Mouse (Mus musculus): Measurements from ENCODE around the gene Cox6b1. TPM values are rescaled to one million over a fixed set of nuclear protein-coding genes. Genes with fewer than 3 reads are reported as not detected.

Cox6b1 gene
- polyA plus RNA-seq (2012; ENCODE audit: insufficient read depth, insufficient read length, low replicate concordance, missing spikeins): 1,523 TPM in 1 of 2 replicates, not detected in the other

GRCm38 (mm10) chr7:30625530-30626384 lies at the start of gene Cox6b1:
TSS of gene Cox6b1 (minus strand) at chr7:30626151.
- Histone ChIP-seq H3K4me1 (ENCODE audit: control insufficient read depth, insufficient read depth, low read length) (peaks cover 9% of the 10 kb centered on the region; the same call in 1 of the 2 replicates), H3K4me3 (ENCODE audit: insufficient read depth, low read depth, low read length) (peak within 1 kb of the TSS; percentile 83), H3K27ac (ENCODE audit: insufficient read depth, low read depth, low read length) (peak within 1 kb of the TSS; percentile 35)
- under 1% methylated on average over 44 of the region's 44 CpGs for WGBS
- 0 out of 2 replicates have a peak, but pooled peaks have one; percentile 43 for TF ChIP-seq POLR2A (IDR thresholded peaks at IDR 0.05; ENCODE audit: insufficient read depth, low read depth, low read length)
- TF ChIP-seq CTCF (IDR thresholded peaks at IDR 0.05; ENCODE audit: insufficient read depth, low read depth, low read length): no peak

GRCm38 (mm10) chr7:30671480-30671879 lies 45.5 kb upstream of the Cox6b1 start, which contains the start of gene Pmis2:
TSS of gene Pmis2 (minus strand) at chr7:30671605.
- 72% methylated on average over 9 of the region's 9 CpGs for WGBS
- TF ChIP-seq POLR2A (IDR thresholded peaks at IDR 0.05; ENCODE audit: insufficient read depth, low read depth, low read length): no peak
- Histone ChIP-seq H3K27ac (ENCODE audit: insufficient read depth, low read depth, low read length) (no peak within 1 kb of the TSS), H3K4me3 (ENCODE audit: insufficient read depth, low read depth, low read length) (no peak within 1 kb of the TSS), H3K4me1 (ENCODE audit: control insufficient read depth, insufficient read depth, low read length) (no peaks in the 10 kb centered on the region)

DNA sequence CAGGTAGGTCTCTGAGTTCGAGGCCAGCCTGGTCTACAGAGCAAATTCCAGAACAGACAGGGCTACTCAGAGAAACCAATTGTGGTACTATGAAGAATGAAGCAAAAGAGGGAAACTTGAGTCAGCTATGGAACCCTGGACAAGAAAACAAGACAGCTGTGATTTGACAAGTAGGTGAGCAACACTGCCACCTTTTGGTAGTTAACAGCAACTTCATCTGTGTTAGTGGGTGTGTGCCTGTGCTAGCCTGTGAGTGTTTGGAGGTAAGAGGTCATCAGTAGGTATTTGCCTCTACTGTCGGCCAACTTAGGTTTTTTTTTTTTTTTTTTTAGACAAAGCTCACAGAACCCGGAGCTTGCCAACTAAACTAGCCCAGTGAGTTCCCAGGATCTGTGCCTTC lies 43.3 kb upstream of the Cox6b1 start:
- no peak overlapping the region for H3K27ac ChIP-seq (ENCODE audit: insufficient read depth, low read depth, low read length)
- TF ChIP-seq CTCF (IDR thresholded peaks at IDR 0.05; ENCODE audit: insufficient read depth, low read depth, low read length) (no peak), POLR2A (IDR thresholded peaks at IDR 0.05; ENCODE audit: insufficient read depth, low read depth, low read length) (no peak)
- 49% methylated on average over 3 of the region's 3 CpGs for WGBS
- H3K4me3 ChIP-seq (ENCODE audit: insufficient read depth, low read depth, low read length): no peak overlapping the region
- no peaks in the 10 kb centered on the region for H3K4me1 ChIP-seq (ENCODE audit: control insufficient read depth, insufficient read depth, low read length)

- Histone ChIP-seq H3K4me3 (ENCODE audit: insufficient read depth, low read depth, low read length) (peak overlapping the region; percentile 93), H3K4me1 (ENCODE audit: control insufficient read depth, insufficient read depth, low read length) (no peaks in the 10 kb centered on the region), H3K27ac (ENCODE audit: insufficient read depth, low read depth, low read length) (peak overlapping the region; percentile 43; the same call in 1 of the 2 replicates)
- 3% methylated on average over 11 of the region's 11 CpGs for WGBS
- no peak for TF ChIP-seq CTCF (IDR thresholded peaks at IDR 0.05; ENCODE audit: insufficient read depth, low read depth, low read length)
- no peak for TF ChIP-seq POLR2A (IDR thresholded peaks at IDR 0.05; ENCODE audit: insufficient read depth, low read depth, low read length)
Measured at GRCm38 (mm10) chr7:30665321-30665720, 39.4 kb upstream of the Cox6b1 start.

- Histone ChIP-seq H3K4me3 (ENCODE audit: insufficient read depth, low read depth, low read length) (peak within 1 kb of the TSS; percentile 93), H3K4me1 (ENCODE audit: control insufficient read depth, insufficient read depth, low read length) (no peaks in the 10 kb centered on the region), H3K27ac (ENCODE audit: insufficient read depth, low read depth, low read length) (peak within 1 kb of the TSS; percentile 43)
- WGBS: under 1% methylated on average over 34 of the region's 34 CpGs
- peak; percentile 68 for TF ChIP-seq POLR2A (IDR thresholded peaks at IDR 0.05; ENCODE audit: insufficient read depth, low read depth, low read length)
- no peak for TF ChIP-seq CTCF (IDR thresholded peaks at IDR 0.05; ENCODE audit: insufficient read depth, low read depth, low read length)
Measured at GRCm38 (mm10) chr7:30664529-30665200, 38.7 kb upstream of the Cox6b1 start, which contains the start of gene Haus5. TSS of gene Haus5 (minus strand) at chr7:30664994.

DNA sequence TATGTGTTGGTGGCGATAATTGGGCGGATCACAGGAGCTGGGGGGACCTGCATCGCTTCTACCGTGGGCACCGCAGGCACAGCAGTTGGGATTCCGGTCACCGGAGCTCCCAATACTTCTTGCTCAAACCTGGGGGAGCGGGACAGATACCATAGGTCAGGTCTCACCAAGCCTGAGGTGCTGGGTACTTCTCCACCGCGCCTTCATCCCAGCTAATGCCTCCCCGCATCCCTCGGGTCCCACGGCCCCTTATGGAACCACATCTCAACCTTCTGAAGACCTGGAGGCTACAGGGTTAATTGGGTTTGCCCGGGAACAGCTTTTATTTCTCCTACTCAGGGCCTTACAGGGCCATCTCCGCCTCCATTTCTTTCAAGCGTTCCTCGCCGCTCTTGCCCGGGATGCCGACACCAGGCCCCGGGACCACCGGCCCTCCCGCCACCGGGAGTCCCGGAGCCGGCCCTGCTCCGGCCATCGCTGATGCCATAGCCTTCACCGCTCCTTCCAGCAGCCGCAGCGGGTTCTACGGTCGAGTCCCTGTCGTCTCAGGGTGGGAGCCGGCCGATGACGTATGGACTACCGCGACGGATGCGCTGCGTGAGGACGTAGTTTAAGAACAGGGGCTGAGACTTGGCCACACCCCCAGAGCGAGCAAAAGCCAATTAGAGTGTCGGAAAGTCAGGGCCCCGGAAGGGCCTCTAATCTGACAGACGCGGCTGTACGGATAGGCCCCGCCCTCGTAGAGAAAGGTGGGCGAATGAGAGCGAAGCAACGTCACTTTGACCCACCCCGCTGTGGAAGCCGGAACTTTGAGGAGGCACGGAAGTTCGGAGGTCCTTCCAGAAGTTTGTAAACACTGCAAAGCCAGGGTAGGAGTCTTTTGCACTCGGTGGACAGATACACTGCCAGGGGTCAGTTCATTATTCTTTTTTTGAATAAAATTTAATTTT lies 23.9 kb upstream of the Cox6b1 start, which contains the start of gene Rbm42:
Gene Rbm42, minus strand, starts transcription at position 727 of the 950 bp plus-strand sequence.
- H3K27ac ChIP-seq (ENCODE audit: insufficient read depth, low read depth, low read length): peak within 1 kb of the TSS; percentile 29; the same call in 1 of the 2 replicates
- H3K4me1 ChIP-seq (ENCODE audit: control insufficient read depth, insufficient read depth, low read length): no peaks in the 10 kb centered on the region; the same call in 1 of the 2 replicates
- 1% methylated on average over 59 of the region's 59 CpGs for WGBS
- peak within 1 kb of the TSS; percentile 96 for H3K4me3 ChIP-seq (ENCODE audit: insufficient read depth, low read depth, low read length)
- TF ChIP-seq POLR2A (IDR thresholded peaks at IDR 0.05; ENCODE audit: insufficient read depth, low read depth, low read length) (peak; percentile 83; the same call in 1 of the 2 replicates), CTCF (IDR thresholded peaks at IDR 0.05; ENCODE audit: insufficient read depth, low read depth, low read length) (no peak)

DNA sequence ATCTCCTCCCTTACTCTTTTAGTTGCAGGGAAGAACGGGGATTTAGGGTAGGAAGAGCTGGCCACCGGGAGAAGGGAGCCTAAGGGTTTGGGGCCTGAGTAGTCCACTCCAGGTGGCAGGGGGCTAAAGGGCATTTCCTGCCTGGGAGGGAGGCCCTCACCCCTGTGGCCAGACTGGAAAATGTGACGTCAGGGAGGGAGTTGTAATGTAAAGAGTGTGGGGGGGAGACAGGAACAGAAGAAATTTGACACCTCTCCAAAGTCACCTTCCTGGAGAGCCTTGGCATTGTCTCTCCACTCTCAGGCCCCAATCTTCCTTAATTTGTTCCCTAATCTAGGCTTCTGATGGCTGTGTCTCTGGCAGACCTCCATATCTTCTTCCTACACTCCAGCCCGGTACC lies 13.1 kb upstream of the Cox6b1 start:
- no peak overlapping the region for H3K27ac ChIP-seq (ENCODE audit: insufficient read depth, low read depth, low read length)
- TF ChIP-seq POLR2A (IDR thresholded peaks at IDR 0.05; ENCODE audit: insufficient read depth, low read depth, low read length): no peak
- TF ChIP-seq CTCF (IDR thresholded peaks at IDR 0.05; ENCODE audit: insufficient read depth, low read depth, low read length): no peak
- H3K4me3 ChIP-seq (ENCODE audit: insufficient read depth, low read depth, low read length): no peak overlapping the region
- WGBS: 22% methylated on average over 4 of the region's 4 CpGs
- H3K4me1 ChIP-seq (ENCODE audit: control insufficient read depth, insufficient read depth, low read length): peaks cover 4% of the 10 kb centered on the region; the same call in 1 of the 2 replicates

- WGBS: 34% methylated on average over 11 of the region's 11 CpGs
Measured at GRCm38 (mm10) chr7:30636395-30636794, 10.4 kb upstream of the Cox6b1 start.

More at GRCm38 (mm10) chr7:30636395-30636794, 10.4 kb upstream of the Cox6b1 start:
- no peak for TF ChIP-seq POLR2A (IDR thresholded peaks at IDR 0.05; ENCODE audit: insufficient read depth, low read depth, low read length)
- Histone ChIP-seq H3K27ac (ENCODE audit: insufficient read depth, low read depth, low read length) (no peak overlapping the region), H3K4me3 (ENCODE audit: insufficient read depth, low read depth, low read length) (no peak overlapping the region), H3K4me1 (ENCODE audit: control insufficient read depth, insufficient read depth, low read length) (peaks cover 4% of the 10 kb centered on the region; the same call in 1 of the 2 replicates)
